Mouse (Mus musculus): ENCODE data around the gene Aldh1l2. TPM values are rescaled to one million over a fixed set of nuclear protein-coding genes. Genes with fewer than 3 reads are reported as not detected.

Gene Aldh1l2
- polyA plus RNA-seq, 1 experiment from 2014 or later: 1.9 TPM

GRCm38 (mm10) chr10:83475226-83475625, 58.7 kb downstream of the Aldh1l2 start:
- 93% methylated on average over 13 of the region's 13 CpGs for WGBS
- H3K27ac ChIP-seq (ENCODE audit: low read depth): no peak overlapping the region
- ATAC-seq (ENCODE audit: insufficient read depth): no peak

GRCm38 (mm10) chr10:83457531-83457930, 76.4 kb downstream of the Aldh1l2 start:
- no peak for DNase-seq

More at GRCm38 (mm10) chr10:83475226-83475625, 58.7 kb downstream of the Aldh1l2 start:
- Histone ChIP-seq H3K27me3 (ENCODE audit: insufficient read depth, low read length) (no peaks in the 10 kb centered on the region), H3K9ac (no peak overlapping the region), H3K36me3 (ENCODE audit: insufficient read depth) (no peaks in the 10 kb centered on the region), H3K9me3 (ENCODE audit: low read depth, low read length) (0 out of 2 replicates have a peak, but pooled peaks cover 6% of the 10 kb centered on the region), H3K4me3 (ENCODE audit: low read depth, low read length) (no peak overlapping the region), H3K4me1 (ENCODE audit: insufficient read depth) (no peaks in the 10 kb centered on the region), H3K4me2 (no peak overlapping the region)
- DNase-seq: no peak
- TF ChIP-seq CTCF (IDR thresholded peaks at IDR 0.05; ENCODE audit: low read depth): no peak

GRCm38 (mm10) chr10:83448582-83448981, 85.4 kb downstream of the Aldh1l2 start:
- Histone ChIP-seq H3K36me3 (ENCODE audit: insufficient read depth) (no peaks in the 10 kb centered on the region), H3K4me1 (ENCODE audit: insufficient read depth) (no peaks in the 10 kb centered on the region), H3K9me3 (ENCODE audit: low read depth, low read length) (peaks cover 3% of the 10 kb centered on the region; the same call in 1 of the 2 replicates), H3K9ac (no peak overlapping the region), H3K4me3 (ENCODE audit: low read depth, low read length) (no peak overlapping the region), H3K4me2 (no peak overlapping the region), H3K27ac (ENCODE audit: low read depth) (no peak overlapping the region), H3K27me3 (ENCODE audit: insufficient read depth, low read length) (no peaks in the 10 kb centered on the region)
- DNase-seq (no peak), ATAC-seq (ENCODE audit: insufficient read depth) (no peak)
- no peak for TF ChIP-seq CTCF (IDR thresholded peaks at IDR 0.05; ENCODE audit: low read depth)
- WGBS: 89% methylated on average over 7 of the region's 7 CpGs

More at GRCm38 (mm10) chr10:83457531-83457930, 76.4 kb downstream of the Aldh1l2 start:
- peaks cover 13% of the 10 kb centered on the region for H3K9me3 ChIP-seq (ENCODE audit: low read depth, low read length)
- H3K27ac ChIP-seq (ENCODE audit: low read depth): no peak overlapping the region
- no peak overlapping the region for H3K4me2 ChIP-seq
- H3K9ac ChIP-seq: no peak overlapping the region
- no peak overlapping the region for H3K4me3 ChIP-seq (ENCODE audit: low read depth, low read length)
- no peak for TF ChIP-seq CTCF (IDR thresholded peaks at IDR 0.05; ENCODE audit: low read depth)
- no peaks in the 10 kb centered on the region for H3K4me1 ChIP-seq (ENCODE audit: insufficient read depth)
- no peaks in the 10 kb centered on the region for H3K36me3 ChIP-seq (ENCODE audit: insufficient read depth)
- no peak for ATAC-seq (ENCODE audit: insufficient read depth)
- H3K27me3 ChIP-seq (ENCODE audit: insufficient read depth, low read length): no peaks in the 10 kb centered on the region
- WGBS: 98% methylated on average over 3 of the region's 3 CpGs

Other genes starting within 250 kb of the Aldh1l2 start
- gene Slc41a2, start 196.3 kb downstream of the Aldh1l2 start, polyA plus RNA-seq (2014; fragmentation: Nextera tagmentation; extraction: Ambion mirVana): 0.46 and 0.58 TPM in 2 replicates
- gene D10Wsu102e, start 173.9 kb downstream of the Aldh1l2 start, polyA plus RNA-seq (2014; fragmentation: Nextera tagmentation; extraction: Ambion mirVana): 0.78 and 0.84 TPM in 2 replicates
- 36.9 and 40.8 TPM in 2 replicates for gene Washc4, start 9.6 kb upstream of the Aldh1l2 start, polyA plus RNA-seq (2014; fragmentation: Nextera tagmentation; extraction: Ambion mirVana)
- gene Appl2, start 114.6 kb upstream of the Aldh1l2 start, polyA plus RNA-seq (2014; fragmentation: Nextera tagmentation; extraction: Ambion mirVana): 33.5 and 35.7 TPM in 2 replicates
- 32.1 and 35.3 TPM in 2 replicates for gene 1500009L16Rik, start 188.7 kb upstream of the Aldh1l2 start, polyA plus RNA-seq (2014; fragmentation: Nextera tagmentation; extraction: Ambion mirVana)

Measured in lung, embryonic 14.5 days (tissue).